Mouse (Mus musculus) heart, adult 18-20 months (tissue): Measurements from ENCODE around the gene 3425401B19Rik. TPM values are rescaled to one million over a fixed set of nuclear protein-coding genes. Genes with fewer than 3 reads are reported as not detected.

Experiments used
- DNase-seq, 2 experiments: peaks; one replicate each; pipeline ENCODE4 v3.0.0; 2021 to 2022; ENCODE audit warnings: mixed read lengths in 1 of 2
- total RNA-seq, 2 experiments: library from RNA; stranded (reverse); gene quantifications; 2 replicates each; pipeline ENCODE4 v1.2.3; 2021

The 3425401B19Rik gene
- total RNA-seq, 2 experiments from 2014 or later = 98.0 to 103 TPM

- peak in 1 of 2 experiments; percentile 21 for DNase-seq
Measured at GRCm38 (mm10) chr14:32663099-32663498, 22.0 kb downstream of the 3425401B19Rik start.

GRCm38 (mm10) chr14:32659781-32660180, 25.3 kb downstream of the 3425401B19Rik start:
- no peak for DNase-seq

DNA sequence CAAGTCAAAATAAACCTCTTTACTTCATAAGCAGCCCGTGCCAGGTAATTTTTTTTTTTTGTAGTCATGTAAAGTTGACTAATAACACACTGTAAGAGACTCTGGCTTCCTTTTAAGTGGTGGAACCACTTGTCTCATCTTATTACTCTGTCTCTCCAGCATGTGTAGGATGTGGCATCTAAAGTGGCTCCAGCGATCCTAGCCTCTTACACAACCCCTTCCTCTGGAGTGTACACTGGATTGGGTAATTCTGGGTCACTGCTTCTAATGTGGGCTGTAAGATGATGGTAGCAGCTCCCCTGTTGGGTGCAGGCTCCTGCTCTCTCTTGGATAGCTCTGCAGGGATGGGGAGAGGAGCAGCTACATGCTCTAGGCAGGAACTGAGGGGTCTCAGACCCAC, 46.6 kb downstream of the 3425401B19Rik start:
- DNase-seq = no peak

- no peak for DNase-seq
Measured at GRCm38 (mm10) chr14:32634015-32634682, 50.9 kb downstream of the 3425401B19Rik start.

DNA sequence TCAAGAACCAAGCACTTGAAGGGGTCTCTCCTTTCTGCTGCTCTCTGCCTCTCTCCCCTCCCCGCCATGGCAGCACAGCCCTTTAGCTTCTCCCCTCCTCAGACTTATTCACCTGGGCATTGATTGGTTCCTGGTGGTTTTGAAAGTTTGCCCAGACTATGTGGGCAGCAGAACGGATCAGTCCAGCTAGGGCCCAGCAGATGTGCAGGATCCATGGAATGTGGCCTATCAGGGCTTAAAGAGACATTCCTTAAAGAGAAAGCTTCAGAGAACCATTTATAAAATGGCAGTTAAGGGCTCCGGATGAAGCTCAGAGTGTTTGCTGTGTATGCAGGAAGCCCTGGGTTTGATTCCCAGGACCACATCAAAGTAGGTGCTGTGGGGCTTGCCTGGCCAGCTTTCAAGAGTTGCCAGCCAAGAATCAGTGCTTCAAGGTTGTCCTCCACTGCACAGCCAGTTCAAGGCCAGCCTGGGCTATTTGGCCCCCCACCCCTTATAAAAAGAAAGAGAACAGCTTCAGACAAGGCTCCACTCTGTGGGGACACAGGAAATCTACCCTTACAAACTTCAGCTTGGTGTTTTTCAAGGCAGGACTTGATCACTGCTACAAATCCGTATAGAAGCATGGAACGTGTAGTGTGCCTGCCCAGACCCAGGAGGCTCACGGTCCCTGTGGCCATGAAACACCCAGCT, 52.0 kb downstream of the 3425401B19Rik start:
- DNase-seq = no peak

DNA sequence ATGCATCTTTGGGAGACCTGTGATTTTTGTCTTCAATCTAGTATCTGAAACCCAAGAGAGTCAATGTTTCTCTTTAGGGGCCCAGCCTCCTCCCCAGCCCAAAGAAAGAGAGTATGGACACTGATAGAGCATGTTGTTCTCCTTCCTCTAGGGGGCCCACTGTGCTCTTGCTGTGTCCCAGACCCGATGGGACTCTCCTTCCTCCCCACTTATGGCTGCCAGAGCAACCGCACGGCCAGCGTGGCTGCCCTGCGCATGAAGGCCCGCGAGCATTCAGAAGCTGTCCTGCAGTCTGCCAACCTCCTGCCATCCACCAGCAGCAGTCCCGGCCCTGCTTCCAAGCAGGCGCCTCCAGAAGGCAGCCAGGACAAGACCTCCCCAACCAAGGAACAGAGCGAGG, 56.5 kb downstream of the 3425401B19Rik start:
- DNase-seq = peak; percentile 8 to 18

DNA sequence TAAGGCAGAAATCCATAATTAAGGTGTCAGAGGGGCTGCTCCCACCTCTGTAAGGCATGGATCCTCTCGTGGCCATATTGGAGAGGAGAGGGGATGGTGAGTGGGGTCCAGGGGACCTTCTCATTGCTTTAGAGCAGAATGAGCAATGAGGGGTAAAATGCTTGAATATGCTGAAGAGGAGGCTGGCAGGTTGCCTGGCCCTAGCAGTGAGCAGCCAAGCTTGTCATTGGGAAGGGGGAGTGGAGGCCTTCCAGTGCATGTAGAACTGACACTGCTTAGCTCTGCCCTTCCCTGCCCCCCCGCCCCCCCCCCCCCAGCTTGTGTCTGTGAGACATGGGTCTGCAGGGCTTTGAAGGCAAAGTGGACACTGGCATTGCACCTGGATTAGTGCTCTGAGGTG, 57.8 kb downstream of the 3425401B19Rik start:
- no peak for DNase-seq

GRCm38 (mm10) chr14:32624811-32625210, 60.3 kb downstream of the 3425401B19Rik start:
- no peak for DNase-seq

DNA sequence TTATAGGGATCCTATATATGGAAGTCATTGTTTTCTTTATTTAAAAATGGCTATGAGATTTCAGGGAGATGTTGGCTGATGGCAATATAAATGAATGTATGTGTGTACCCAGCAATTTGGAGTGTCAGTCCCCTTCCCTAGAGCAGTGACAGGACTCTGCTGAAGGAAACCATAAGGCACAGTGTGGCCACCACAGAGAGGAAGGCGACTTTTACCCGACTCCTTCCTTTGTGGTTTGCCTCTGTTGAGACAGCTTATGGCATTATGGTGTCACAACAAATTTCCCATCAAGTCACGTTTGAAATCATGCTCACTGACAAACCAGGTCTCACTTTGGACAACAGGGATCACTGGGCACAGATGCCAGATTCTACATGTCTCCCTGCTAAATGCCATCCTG, 60.8 kb downstream of the 3425401B19Rik start:
- no peak for DNase-seq

- no peak for DNase-seq
Measured at GRCm38 (mm10) chr14:32617253-32617652, 67.8 kb downstream of the 3425401B19Rik start.

DNA sequence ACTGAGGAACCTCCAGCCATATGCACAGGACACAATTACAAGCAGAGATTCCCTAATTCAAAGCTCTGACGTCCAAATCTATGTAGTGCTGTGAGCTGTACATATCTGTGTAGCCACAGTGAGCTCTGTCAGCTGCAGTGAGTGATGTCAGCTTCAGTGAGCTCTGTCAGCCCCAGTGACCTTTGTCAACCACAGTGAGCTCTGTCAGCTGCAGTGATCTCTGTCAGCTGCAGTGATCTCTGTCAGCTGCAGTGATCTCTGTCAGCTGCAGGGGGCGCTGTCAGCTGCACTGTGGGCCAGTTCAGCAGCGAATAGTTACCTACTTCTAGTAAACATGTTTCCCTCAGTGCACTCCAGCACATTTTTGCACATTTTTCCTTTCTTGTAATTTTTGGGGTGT, 75.7 kb downstream of the 3425401B19Rik start:
- peak in 1 of 2 experiments; percentile 36 for DNase-seq

Other genes with a start within 250 kb of the 3425401B19Rik start
- gene Slc18a3, start 220.4 kb downstream of the 3425401B19Rik start, total RNA-seq = not detected
- gene Chat, start 219.3 kb downstream of the 3425401B19Rik start, total RNA-seq = not detected
- gene Ercc6, start 171.8 kb downstream of the 3425401B19Rik start, total RNA-seq = 1 to 10 TPM; 3.2 to 3.3 TPM
- not detected for gene Prrxl1, start 85.9 kb downstream of the 3425401B19Rik start, total RNA-seq
- under 1 TPM; 0.39 to 0.50 TPM for gene Tmem273, start 100.7 kb upstream of the 3425401B19Rik start, total RNA-seq
- gene Fam170b, start 148.7 kb upstream of the 3425401B19Rik start, total RNA-seq = not detected
- 1 to 10 TPM; 8.4 to 8.7 TPM for gene Vstm4, start 171.5 kb upstream of the 3425401B19Rik start, total RNA-seq